Mouse (Mus musculus): ENCODE measurements around the gene Cd44. TPM values are rescaled to one million over a fixed set of nuclear protein-coding genes. Genes with fewer than 3 reads are reported as not detected.

Gene Cd44
- polyA plus RNA-seq, 1 experiment: 11.8 TPM

GRCm38 (mm10) chr2:102829201-102829600, 72.3 kb downstream of the Cd44 start:
- DNase-seq (ENCODE audit: low read depth, low spot score): no peak
- WGBS: 87% methylated on average over 3 of the region's 3 CpGs

GRCm38 (mm10) chr2:102828381-102828780, 73.1 kb downstream of the Cd44 start:
- WGBS: 25% methylated on average over 7 of the region's 7 CpGs
- peak; percentile 33 for DNase-seq (ENCODE audit: low read depth, low spot score)

- no peak for DNase-seq (ENCODE audit: low read depth, low spot score)
- 34% methylated on average over 1 of the region's 1 CpGs for WGBS
Measured at GRCm38 (mm10) chr2:102827841-102828240, 73.6 kb downstream of the Cd44 start.

GRCm38 (mm10) chr2:102825961-102826633, 75.4 kb downstream of the Cd44 start:
- DNase-seq (ENCODE audit: low read depth, low spot score): no peak
- WGBS: 66% methylated on average over 9 of the region's 9 CpGs

- DNase-seq (ENCODE audit: low read depth, low spot score): no peak
- 86% methylated on average over 6 of the region's 6 CpGs for WGBS
Measured at GRCm38 (mm10) chr2:102822036-102822435, 79.4 kb downstream of the Cd44 start.

- WGBS: 84% methylated on average over 8 of the region's 8 CpGs
- DNase-seq (ENCODE audit: low read depth, low spot score): no peak
Measured at GRCm38 (mm10) chr2:102820790-102821189, 80.7 kb downstream of the Cd44 start.

- no peak for DNase-seq (ENCODE audit: low read depth, low spot score)
- whole genome bisulfite sequencing: 74% methylated on average over 5 of the region's 5 CpGs
Measured at GRCm38 (mm10) chr2:102820225-102820711, 81.2 kb downstream of the Cd44 start.

- peak; percentile 46 for DNase-seq (ENCODE audit: low read depth, low spot score)
- WGBS: 8% methylated on average over 6 of the region's 6 CpGs
Measured at GRCm38 (mm10) chr2:102815289-102815809, 86.1 kb downstream of the Cd44 start.

GRCm38 (mm10) chr2:102812756-102813155, 88.7 kb downstream of the Cd44 start:
- 56% methylated on average over 4 of the region's 4 CpGs for WGBS
- no peak for DNase-seq (ENCODE audit: low read depth, low spot score)

GRCm38 (mm10) chr2:102809436-102809835, 92.0 kb downstream of the Cd44 start:
- WGBS: 90% methylated on average over 1 of the region's 1 CpGs

GRCm38 (mm10) chr2:102807633-102808032, 93.8 kb downstream of the Cd44 start:
- WGBS: 79% methylated on average over 3 of the region's 3 CpGs
- no peak for DNase-seq (ENCODE audit: low read depth, low spot score)

More at GRCm38 (mm10) chr2:102809436-102809835, 92.0 kb downstream of the Cd44 start:
- DNase-seq (ENCODE audit: low read depth, low spot score): no peak

GRCm38 (mm10) chr2:102805761-102806496, 95.5 kb downstream of the Cd44 start:
- DNase-seq (ENCODE audit: low read depth, low spot score): no peak
- WGBS: 38% methylated on average over 4 of the region's 4 CpGs

GRCm38 (mm10) chr2:102805283-102805682, 96.2 kb downstream of the Cd44 start:
- 32% methylated on average over 6 of the region's 6 CpGs for WGBS
- no peak for DNase-seq (ENCODE audit: low read depth, low spot score)

- DNase-seq (ENCODE audit: low read depth, low spot score): peak; percentile 50
- 10% methylated on average over 2 of the region's 2 CpGs for WGBS
Measured at GRCm38 (mm10) chr2:102804109-102804508, 97.4 kb downstream of the Cd44 start.

GRCm38 (mm10) chr2:102801899-102802298, 99.6 kb downstream of the Cd44 start:
- no peak for DNase-seq (ENCODE audit: low read depth, low spot score)
- WGBS: 90% methylated on average over 1 of the region's 1 CpGs

GRCm38 (mm10) chr2:102798149-102798548, 103.3 kb downstream of the Cd44 start:
- no peak for DNase-seq (ENCODE audit: low read depth, low spot score)
- 82% methylated on average over 2 of the region's 2 CpGs for WGBS

GRCm38 (mm10) chr2:102795034-102795433, 106.4 kb downstream of the Cd44 start:
- WGBS: 84% methylated on average over 3 of the region's 3 CpGs
- no peak for DNase-seq (ENCODE audit: low read depth, low spot score)

- 72% methylated on average over 6 of the region's 6 CpGs for WGBS
- DNase-seq (ENCODE audit: low read depth, low spot score): no peak
Measured at GRCm38 (mm10) chr2:102792804-102793203, 108.7 kb downstream of the Cd44 start.

GRCm38 (mm10) chr2:102791641-102792040, 109.8 kb downstream of the Cd44 start:
- 84% methylated on average over 2 of the region's 2 CpGs for WGBS
- no peak for DNase-seq (ENCODE audit: low read depth, low spot score)

GRCm38 (mm10) chr2:102785696-102786095, 115.8 kb downstream of the Cd44 start:
- DNase-seq (ENCODE audit: low read depth, low spot score): no peak
- WGBS: 22% methylated on average over 4 of the region's 4 CpGs

GRCm38 (mm10) chr2:102782751-102783150, 118.7 kb downstream of the Cd44 start:
- 84% methylated on average over 7 of the region's 7 CpGs for WGBS
- DNase-seq (ENCODE audit: low read depth, low spot score): no peak
